Mouse (Mus musculus) embryo, embryonic 10.5 days (tissue): ENCODE measurements around the gene Gmpr2.
A peak's percentile ranks its signal among the peaks of the same experiment; 100 is the strongest.

Experiments
- DNase-seq: peaks from one replicate; pipeline ENCODE4 v3.0.0-alpha.2; 2015; ENCODE audit warnings: low spot score

Gene Gmpr2

GRCm38 (mm10) chr14:55671833-55672740 is at the start of gene Gmpr2, which contains the start of gene Nedd8:
Gmpr2 (plus strand) TSS chr14:55671941.
Nedd8 (minus strand) TSS chr14:55672124.
- DNase-seq, result peak; percentile 97

DNA sequence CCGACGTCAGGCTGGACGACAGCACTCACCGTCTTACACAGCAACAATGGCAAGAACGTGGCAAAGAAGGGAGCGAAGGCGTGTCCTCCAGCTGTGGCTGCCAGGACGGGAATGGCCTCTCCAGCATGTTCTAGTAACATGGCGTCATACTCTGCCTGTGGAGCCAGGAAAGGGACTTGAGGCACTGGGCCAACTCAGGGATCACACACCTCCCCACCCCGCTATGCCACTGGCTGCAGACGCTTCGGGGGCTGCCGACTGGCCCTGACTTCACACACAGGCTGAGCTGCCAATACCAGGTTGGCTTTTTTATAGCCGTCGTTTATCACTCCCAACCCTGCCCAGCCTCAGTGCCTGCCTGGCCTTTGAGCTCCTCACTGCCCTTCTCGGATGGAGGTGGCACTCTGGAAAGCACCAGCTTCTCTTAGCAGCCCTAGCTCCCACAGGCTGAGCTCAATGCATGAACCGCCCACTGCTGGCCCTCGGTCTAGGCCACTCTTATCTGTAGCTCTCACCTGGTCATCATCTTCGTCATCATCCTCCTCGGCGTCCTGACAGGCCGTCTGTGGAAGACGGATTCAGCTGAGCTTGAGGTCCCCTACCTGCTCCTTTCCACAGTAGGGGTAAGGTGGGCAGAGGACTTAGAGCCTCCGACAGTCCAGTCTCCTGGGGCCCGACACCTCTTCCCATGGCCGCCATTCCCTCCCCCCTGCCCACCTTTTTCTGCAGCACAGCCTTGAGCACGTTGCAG is 43.5 kb upstream of the Gmpr2 start:
- no peak for DNase-seq

DNA sequence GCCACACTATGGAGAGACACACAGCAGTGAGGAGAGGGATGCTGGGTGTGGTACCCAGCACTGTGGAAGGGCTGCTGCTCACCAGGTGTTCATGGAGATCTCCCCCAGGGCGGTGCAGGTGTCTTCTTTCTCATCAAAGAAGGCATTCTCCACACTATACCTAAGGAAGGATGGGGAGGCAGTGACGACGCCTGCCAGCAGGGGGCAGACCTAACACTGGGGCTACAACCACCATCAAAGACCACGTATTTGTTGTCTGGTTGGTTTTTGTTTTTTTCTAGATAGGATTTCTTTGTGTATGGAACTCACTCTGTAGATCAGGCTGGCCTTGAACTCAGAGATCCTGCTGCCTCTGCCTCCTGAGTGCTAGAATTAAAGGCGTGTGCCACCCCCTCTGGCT is 42.4 kb upstream of the Gmpr2 start:
- DNase-seq, result peak; percentile 40

DNA sequence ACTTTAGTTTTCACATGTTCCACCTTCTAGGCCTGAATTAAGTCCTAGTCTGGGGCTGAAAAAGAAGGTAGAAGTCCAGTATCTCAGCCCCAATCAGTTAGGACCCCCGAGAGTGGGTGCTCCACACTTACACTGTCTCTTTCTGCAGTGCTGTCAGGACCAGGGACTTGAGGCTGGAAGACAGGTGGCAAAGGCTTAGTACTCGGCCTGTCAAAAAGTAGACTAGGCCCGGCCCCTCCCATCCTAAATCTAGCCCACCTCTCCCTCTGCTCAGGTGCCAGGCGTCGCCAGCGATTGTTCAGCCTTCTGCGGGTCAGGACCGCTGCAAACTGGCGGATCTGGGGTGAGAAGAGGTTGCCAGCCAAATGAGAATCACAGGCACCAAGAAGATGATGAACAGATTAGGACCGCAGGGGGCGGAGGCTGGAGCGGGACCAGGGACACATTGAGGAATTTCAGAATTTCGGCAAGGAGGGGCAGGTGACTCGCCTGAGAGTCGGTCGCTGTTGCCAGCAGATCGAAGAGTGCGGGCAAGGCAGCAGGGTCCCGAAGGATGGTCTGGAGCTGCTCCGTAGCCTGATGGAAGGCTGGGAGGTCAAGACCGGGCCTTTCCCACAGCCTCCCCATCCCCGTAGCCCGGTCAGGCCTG is 36.7 kb upstream of the Gmpr2 start:
- no peak for DNase-seq

DNA sequence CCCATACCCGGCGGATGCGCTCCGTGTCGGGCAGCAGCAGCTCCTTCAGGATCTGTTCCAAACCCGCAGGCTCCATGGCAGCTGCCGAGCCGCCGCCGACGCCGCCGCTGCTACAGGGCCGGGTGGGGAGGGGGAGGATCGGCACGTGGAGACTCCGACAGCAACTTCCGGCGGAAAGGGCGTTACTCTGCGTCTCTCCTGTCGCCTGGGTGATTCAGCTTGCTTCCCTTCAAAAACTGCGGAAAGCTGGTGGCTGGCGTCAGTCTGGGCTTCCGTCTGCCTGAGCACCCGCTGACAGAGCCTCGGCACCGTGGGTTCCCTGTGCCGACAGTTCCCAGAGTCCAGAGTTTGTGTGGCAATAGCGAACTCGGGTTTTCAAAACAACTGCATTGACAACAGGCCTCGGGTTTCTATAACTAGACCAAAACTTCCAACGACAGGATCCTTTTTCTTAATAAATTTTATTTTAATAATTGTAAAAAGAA is 36.2 kb upstream of the Gmpr2 start, which contains the start of gene Ipo4:
TSS of gene Ipo4 (minus strand) at position 435 of the 485 bp plus-strand sequence.
- DNase-seq, result peak; percentile 96

- no peak for DNase-seq
Measured at GRCm38 (mm10) chr14:55637795-55638194, 33.9 kb upstream of the Gmpr2 start, which contains the start of gene Gm49378. Gm49378 (minus strand) TSS chr14:55637895.

DNA sequence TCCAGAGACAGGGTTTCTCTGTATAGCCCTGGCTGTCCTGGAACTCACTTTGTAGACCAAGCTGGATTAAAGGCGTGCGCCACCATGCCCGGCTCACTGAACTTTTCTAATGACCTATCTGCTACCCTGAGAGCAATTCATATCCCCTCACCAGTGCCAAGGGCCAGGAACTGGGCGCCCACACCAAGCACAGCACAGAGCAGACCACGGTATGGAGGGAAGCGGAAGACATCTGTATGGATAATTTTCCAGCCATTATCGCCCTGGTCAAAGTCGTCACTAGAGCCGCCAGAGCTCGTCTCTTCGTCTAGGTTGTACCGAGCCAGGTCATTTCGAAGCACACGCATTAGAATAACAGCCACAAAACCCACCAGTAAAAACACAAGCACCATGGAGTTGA is 30.9 kb upstream of the Gmpr2 start:
- DNase-seq, result no peak

- no peak for DNase-seq
Measured at GRCm38 (mm10) chr14:55641291-55641690, 30.4 kb upstream of the Gmpr2 start.

GRCm38 (mm10) chr14:55642679-55643059 is 29.1 kb upstream of the Gmpr2 start:
- no peak for DNase-seq

- DNase-seq, result peak; percentile 84
Measured at GRCm38 (mm10) chr14:55643060-55643907, 28.5 kb upstream of the Gmpr2 start, which contains the start of gene Tm9sf1. Tm9sf1 (minus strand) TSS chr14:55643806.

DNA sequence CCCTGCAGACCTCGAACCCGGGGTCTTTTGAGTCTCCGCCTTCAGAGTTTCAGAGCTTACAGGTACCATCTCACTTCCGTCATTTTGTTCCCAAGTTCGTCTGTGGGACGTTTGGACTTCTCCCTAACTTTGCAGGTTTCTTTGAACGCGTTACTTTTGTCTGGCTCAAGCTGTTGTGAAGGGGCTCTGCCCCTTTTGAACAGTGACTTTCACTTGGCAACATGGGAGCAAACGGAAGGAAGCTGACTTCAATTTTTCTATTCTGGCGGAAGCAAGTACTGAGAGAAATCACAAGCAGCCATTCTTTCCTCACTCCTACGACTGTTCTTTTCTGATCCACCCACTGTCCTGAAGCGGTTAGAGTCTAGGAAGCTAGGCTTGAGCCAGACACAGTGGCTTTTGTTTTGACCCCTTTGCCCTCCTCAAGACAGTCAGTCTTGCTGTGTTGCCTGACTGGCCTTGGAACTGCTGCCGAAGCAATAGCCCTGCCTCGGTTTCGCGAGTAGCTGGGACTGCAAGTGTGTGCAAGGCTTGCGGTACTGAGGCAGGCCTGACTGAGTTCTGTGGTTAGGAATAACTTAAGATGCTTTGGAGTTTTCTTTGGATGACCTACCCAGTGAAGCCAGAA is 27.4 kb upstream of the Gmpr2 start:
- peak; percentile 21 for DNase-seq

- no peak for DNase-seq
Measured at GRCm38 (mm10) chr14:55649884-55650283, 21.9 kb upstream of the Gmpr2 start, which contains the start of gene Tssk4. Tssk4 (plus strand) TSS chr14:55650184.

- no peak for DNase-seq
Measured at GRCm38 (mm10) chr14:55651528-55651927, 20.2 kb upstream of the Gmpr2 start.

GRCm38 (mm10) chr14:55656935-55657334 is 14.8 kb upstream of the Gmpr2 start:
- no peak for DNase-seq

GRCm38 (mm10) chr14:55658011-55658410 is 13.7 kb upstream of the Gmpr2 start:
- no peak for DNase-seq

DNA sequence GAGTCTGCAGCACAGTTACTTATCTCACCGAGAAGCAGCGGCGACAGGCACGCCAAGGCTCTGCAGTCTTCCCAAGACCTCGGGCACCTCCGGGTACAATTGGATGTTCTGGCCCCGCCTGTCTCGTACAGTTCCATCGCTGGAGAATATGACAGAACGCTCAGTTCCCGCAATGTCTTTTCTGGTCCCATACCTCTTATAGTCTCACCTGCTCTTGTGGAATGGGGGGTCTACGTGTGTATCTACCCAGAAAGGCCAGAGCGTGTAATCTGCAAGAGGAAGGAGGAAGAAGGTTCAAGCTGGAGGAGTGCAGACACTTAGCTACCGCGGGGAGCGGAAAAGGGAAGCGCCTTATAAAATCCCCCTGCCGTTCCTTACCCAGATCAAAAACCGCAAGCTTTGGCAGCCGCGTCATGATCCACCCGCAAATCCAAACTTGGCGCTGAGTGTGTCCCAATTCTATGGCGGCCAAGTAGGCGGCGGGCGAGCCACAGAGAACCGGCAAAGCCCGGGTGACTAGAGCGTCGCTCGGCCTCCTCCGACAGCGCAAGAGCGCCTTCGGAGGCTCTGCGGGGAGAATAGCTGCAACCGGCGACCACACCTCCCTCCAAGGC is 11.7 kb upstream of the Gmpr2 start, which contains the start of gene Mdp1:
TSS of gene Mdp1 (minus strand) at position 549 of the 614 bp plus-strand sequence.
- peak; percentile 92 for DNase-seq

DNA sequence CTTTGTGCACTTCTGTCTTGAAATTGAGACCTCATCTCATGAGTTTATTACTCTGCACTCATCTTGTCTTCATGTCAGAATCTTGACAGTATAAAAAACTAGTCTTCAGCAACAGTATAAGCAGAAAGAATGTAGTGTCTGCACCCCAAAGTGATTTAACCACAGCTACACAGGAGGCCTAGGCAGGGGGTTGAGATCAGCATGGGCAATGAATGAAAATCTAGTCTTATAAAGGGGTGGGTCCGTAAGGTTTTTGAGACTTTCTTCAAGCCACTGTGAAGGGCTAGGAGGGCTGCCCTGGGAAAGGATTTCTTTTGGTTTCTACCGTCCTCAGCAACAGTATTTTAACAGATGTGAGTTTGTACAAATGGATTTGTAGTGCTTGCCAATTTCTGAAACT is 11.1 kb upstream of the Gmpr2 start:
- no peak for DNase-seq

GRCm38 (mm10) chr14:55671486-55671832 is 282 bp upstream of the Gmpr2 start:
- DNase-seq, result no peak

DNA sequence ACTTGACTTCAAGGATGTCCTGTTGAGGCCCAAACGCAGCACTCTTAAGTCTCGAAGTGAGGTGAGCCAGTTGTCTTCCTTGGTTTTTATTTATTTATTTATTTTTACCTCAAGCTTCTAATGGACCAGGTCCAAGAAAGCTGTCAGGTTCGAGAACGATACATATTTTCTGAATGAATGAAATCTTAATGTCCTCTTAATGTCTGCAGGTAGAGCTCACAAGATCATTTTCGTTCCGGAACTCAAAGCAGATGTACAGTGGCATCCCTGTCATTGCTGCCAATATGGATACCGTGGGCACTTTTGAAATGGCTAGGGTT is 960 bp downstream of the Gmpr2 start:
- DNase-seq, result no peak

GRCm38 (mm10) chr14:55677615-55678014 is 5.9 kb downstream of the Gmpr2 start:
- DNase-seq, result no peak
